10 mouse cellular contexts compared by ENCODE assay signal in genomic region chr7:132712956-132713355, GRCm38 (mm10).
DNase-seq lines count a peak whose midpoint lies in the region; ATAC-seq and TF ChIP-seq lines count a peak whose summit lies in the region.
"Had no signal": no experiment of that assay in that cellular context is flagged by ENCODE, and none has a peak within 500 bp of the region (broad histone marks: within the 10 kb centered on the region; RNA-seq: fewer than 3 reads in every experiment).

No protein-coding gene starts in this region.

- ATAC-seq in kidney, postnatal 0 days (replicated peaks; ENCODE audit: low FRiP score, low read depth), result no peak
- ATAC-seq in liver, embryonic 11.5 days (replicated peaks; ENCODE audit: low FRiP score), result no peak
- ATAC-seq in erythroid progenitor cell, adult 5-6 weeks (replicated peaks; ENCODE audit: low FRiP score, poor library complexity, severe bottlenecking), result no peak

- no peak overlapping the region for H3K4me2 ChIP-seq in kidney, postnatal 0 days (ENCODE audit: low read length)
- H3K4me2 ChIP-seq in liver, embryonic 11.5 days, result no peak overlapping the region

- no peak overlapping the region for H3K4me3 ChIP-seq in gastrocnemius, adult 2 months
- no peak overlapping the region for H3K4me3 ChIP-seq in kidney, postnatal 0 days (replicated peaks; ENCODE audit: low read depth, low read length)
- H3K4me3 ChIP-seq in brown adipose tissue, adult 24 weeks (ENCODE audit: insufficient read depth, low read depth, low read length), result no peak overlapping the region
- no peak overlapping the region for H3K4me3 ChIP-seq in liver, embryonic 11.5 days (ENCODE audit: low read depth, low read length)

- peak overlapping the region; percentile 91 for H3K27ac ChIP-seq in gastrocnemius, adult 2 months
- H3K27ac ChIP-seq in kidney, postnatal 0 days, result peak overlapping the region; percentile 94
- H3K27ac ChIP-seq in brown adipose tissue, adult 24 weeks (replicated peaks; ENCODE audit: low read depth, low read length), result peak overlapping the region; percentile 98
- H3K27ac ChIP-seq in liver, embryonic 11.5 days (ENCODE audit: low read depth, low read length), result peak overlapping the region; percentile 72; the same call in 1 of the 2 replicates

- H3K27me3 ChIP-seq in kidney, postnatal 0 days (ENCODE audit: insufficient read depth, low read length), result no peaks in the 10 kb centered on the region
- H3K27me3 ChIP-seq in liver, embryonic 11.5 days (replicated peaks; ENCODE audit: control insufficient read depth, insufficient read depth, low read length), result no peaks in the 10 kb centered on the region

- intact Hi-C loops in gastrocnemius, adult 2 months (cut with DNase I), result no loop called here

- whole genome bisulfite sequencing in kidney, postnatal 0 days, result 53% methylated on average over 7 of the region's 7 CpGs
- WGBS in liver, embryonic 11.5 days, result 75% methylated on average over 7 of the region's 7 CpGs

- no peak for DNase-seq in gastrocnemius, adult 2 months
- no peak for DNase-seq in gastrocnemius, postnatal 4 days (ENCODE audit: low spot score in 2 of 2)
- no peak for DNase-seq in kidney, postnatal 0 days (ENCODE audit: low spot score)
- DNase-seq in kidney, postnatal 25 days, result no peak
- no peak for DNase-seq in liver, embryonic 11.5 days (ENCODE audit: low spot score)
- DNase-seq in adrenal gland, adult 18-20 months (ENCODE audit: low spot score in 2 of 2), result no peak
- DNase-seq: thymus, adult 18-20 months had no signal

- no peaks in the 10 kb centered on the region for H3K36me3 ChIP-seq in kidney, postnatal 0 days (ENCODE audit: insufficient read depth, low read length)
- peaks cover 2% of the 10 kb centered on the region; the same call in 1 of the 2 replicates for H3K36me3 ChIP-seq in liver, embryonic 11.5 days (ENCODE audit: control insufficient read depth, insufficient read depth, low read length)

- no peak overlapping the region for H3K9ac ChIP-seq in kidney, postnatal 0 days (ENCODE audit: low read depth, low read length)
- no peak overlapping the region for H3K9ac ChIP-seq in liver, embryonic 11.5 days (ENCODE audit: low read depth, low read length)
- H3K9ac ChIP-seq: liver, embryonic 14.5 days had no signal

- H3K9me3 ChIP-seq in kidney, postnatal 0 days (replicated peaks; ENCODE audit: low read length), result no peaks in the 10 kb centered on the region
- H3K9me3 ChIP-seq in liver, embryonic 11.5 days (ENCODE audit: control insufficient read depth, low read length), result no peaks in the 10 kb centered on the region

- H3K4me1 ChIP-seq in kidney, postnatal 0 days (replicated peaks; ENCODE audit: insufficient read depth, low read length), result peaks cover 32% of the 10 kb centered on the region
- peaks cover 69% of the 10 kb centered on the region for H3K4me1 ChIP-seq in brown adipose tissue, adult 24 weeks (ENCODE audit: control insufficient read depth, insufficient read depth, insufficient read length, low read length)
- peaks cover 30% of the 10 kb centered on the region for H3K4me1 ChIP-seq in liver, embryonic 11.5 days (replicated peaks; ENCODE audit: control insufficient read depth, insufficient read depth, low read length)

- TF ChIP-seq CTCF in gastrocnemius, adult 2 months (IDR thresholded peaks at IDR 0.05), result no peak
- no peak for TF ChIP-seq CTCF in kidney, postnatal 0 days (IDR thresholded peaks at IDR 0.05; ENCODE audit: low read depth)
